In the genomic region with DNA sequence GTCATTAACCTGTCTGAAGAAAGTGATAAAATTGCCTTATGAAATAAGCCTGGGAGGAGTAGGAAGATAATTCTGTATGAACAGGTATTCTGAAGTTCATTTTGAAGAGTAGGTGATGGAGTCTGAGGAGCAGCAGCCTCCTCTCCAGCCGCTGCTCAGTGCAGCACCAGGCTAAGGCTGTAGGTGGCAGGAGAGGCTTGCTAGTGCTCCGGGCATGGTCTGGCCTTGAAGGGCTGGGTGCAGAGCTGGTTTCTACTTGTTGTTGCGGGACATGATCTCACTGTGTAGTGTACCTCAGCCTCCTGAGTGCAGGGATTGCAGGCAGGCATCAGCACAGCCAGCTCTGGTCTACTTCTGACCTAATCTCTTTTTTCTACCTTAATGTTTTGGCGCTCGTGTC, we compare ENCODE assay signal across 9 mouse cellular contexts. TPM values are rescaled to one million over a fixed set of nuclear protein-coding genes. Genes with fewer than 3 reads are reported as not detected.
DNase-seq lines count a peak whose midpoint lies in the region; ATAC-seq and TF ChIP-seq lines count a peak whose summit lies in the region.
"Had no signal": no experiment of that assay in that cellular context is flagged by ENCODE, and none has a peak within 500 bp of the region (broad histone marks: within the 10 kb centered on the region; RNA-seq: fewer than 3 reads in every experiment).

No protein-coding gene starts in this region.

- TF ChIP-seq CTCF in liver, adult 2 months (IDR thresholded peaks at IDR 0.05; ENCODE audit: low read depth, low read length): peak; percentile 89
- peak; percentile 87 for TF ChIP-seq CTCF in stomach, postnatal 0 days (IDR thresholded peaks at IDR 0.05; ENCODE audit: low read depth)

- no peak for TF ChIP-seq EP300 in stomach, postnatal 0 days (optimal IDR thresholded peaks at IDR 0.05)

- ATAC-seq in embryonic facial prominence, embryonic 14.5 days (ENCODE audit: low read depth): peak; percentile 92
- 0 out of 2 replicates have a peak, but pooled peaks have one; percentile 39 for ATAC-seq in heart, embryonic 11.5 days (replicated peaks; ENCODE audit: insufficient number of reproducible peaks, low FRiP score, low TSS enrichment)
- ATAC-seq in kidney, embryonic 15.5 days (replicated peaks; ENCODE audit: low FRiP score): peak; percentile 93
- 0 out of 2 replicates have a peak, but pooled peaks have one; percentile 68 for ATAC-seq in monocyte, adult 5-6 weeks (replicated peaks; ENCODE audit: insufficient number of reproducible peaks, low FRiP score, low TSS enrichment, poor library complexity, severe bottlenecking)
- ATAC-seq in stomach, postnatal 0 days (ENCODE audit: low FRiP score, low TSS enrichment): peak; percentile 96

- H3K9ac ChIP-seq in embryonic facial prominence, embryonic 14.5 days (ENCODE audit: low read depth, low read length): no peak overlapping the region
- H3K9ac ChIP-seq in heart, embryonic 11.5 days (ENCODE audit: low read depth, low read length): no peak overlapping the region
- H3K9ac ChIP-seq in kidney, embryonic 15.5 days: no peak overlapping the region
- no peak overlapping the region for H3K9ac ChIP-seq in liver, adult 2 months (ENCODE audit: low read depth, low read length)
- H3K9ac ChIP-seq in stomach, postnatal 0 days (ENCODE audit: low read length): no peak overlapping the region
- H3K9ac ChIP-seq: embryonic facial prominence, embryonic 12.5 days had no signal

- peaks cover 80% of the 10 kb centered on the region for H3K36me3 ChIP-seq in embryonic facial prominence, embryonic 14.5 days (ENCODE audit: control insufficient read depth, insufficient read depth, low read length)
- peaks cover 43% of the 10 kb centered on the region for H3K36me3 ChIP-seq in heart, embryonic 11.5 days (ENCODE audit: control insufficient read depth, insufficient read depth, low read length)
- peaks cover 72% of the 10 kb centered on the region for H3K36me3 ChIP-seq in kidney, embryonic 15.5 days
- H3K36me3 ChIP-seq in liver, adult 2 months (ENCODE audit: control insufficient read depth, insufficient read depth, low read length): peaks cover 39% of the 10 kb centered on the region
- peaks cover 15% of the 10 kb centered on the region; the same call in 1 of the 2 replicates for H3K36me3 ChIP-seq in stomach, postnatal 0 days (ENCODE audit: control insufficient read depth, insufficient read depth, low read length)

- no peaks in the 10 kb centered on the region for H3K4me1 ChIP-seq in embryonic facial prominence, embryonic 14.5 days (ENCODE audit: control insufficient read depth, insufficient read depth, low read length)
- no peaks in the 10 kb centered on the region for H3K4me1 ChIP-seq in heart, embryonic 11.5 days (ENCODE audit: control insufficient read depth, insufficient read depth, low read length)
- H3K4me1 ChIP-seq in kidney, embryonic 15.5 days: no peaks in the 10 kb centered on the region
- no peaks in the 10 kb centered on the region for H3K4me1 ChIP-seq in liver, adult 2 months (ENCODE audit: control insufficient read depth, insufficient read depth, low read length)
- H3K4me1 ChIP-seq in stomach, postnatal 0 days (replicated peaks; ENCODE audit: control insufficient read depth, insufficient read depth): no peaks in the 10 kb centered on the region
- H3K4me1 ChIP-seq: embryonic facial prominence, embryonic 12.5 days had no signal

- no peak overlapping the region for H3K4me3 ChIP-seq in embryonic facial prominence, embryonic 14.5 days (ENCODE audit: low read depth, low read length)
- H3K4me3 ChIP-seq in heart, embryonic 11.5 days (ENCODE audit: low read depth, low read length): no peak overlapping the region
- H3K4me3 ChIP-seq in kidney, embryonic 15.5 days (replicated peaks): no peak overlapping the region
- H3K4me3 ChIP-seq in liver, adult 2 months (ENCODE audit: insufficient read depth, low read depth, low read length): no peak overlapping the region
- H3K4me3 ChIP-seq in stomach, postnatal 0 days (ENCODE audit: low read depth, low read length): no peak overlapping the region
- H3K4me3 ChIP-seq: embryonic facial prominence, embryonic 12.5 days had no signal

- no peak overlapping the region for H3K4me2 ChIP-seq in embryonic facial prominence, embryonic 14.5 days (ENCODE audit: low read depth, low read length)
- H3K4me2 ChIP-seq in heart, embryonic 11.5 days: no peak overlapping the region
- no peak overlapping the region for H3K4me2 ChIP-seq in kidney, embryonic 15.5 days
- no peak overlapping the region for H3K4me2 ChIP-seq in stomach, postnatal 0 days (replicated peaks; ENCODE audit: low read depth)
- H3K4me2 ChIP-seq: embryonic facial prominence, embryonic 12.5 days had no signal

- H3K9me3 ChIP-seq in embryonic facial prominence, embryonic 14.5 days (ENCODE audit: control insufficient read depth, low read length): no peaks in the 10 kb centered on the region
- H3K9me3 ChIP-seq in heart, embryonic 11.5 days (replicated peaks; ENCODE audit: control insufficient read depth, low read length): no peaks in the 10 kb centered on the region
- no peaks in the 10 kb centered on the region for H3K9me3 ChIP-seq in kidney, embryonic 15.5 days (replicated peaks)
- H3K9me3 ChIP-seq in stomach, postnatal 0 days (ENCODE audit: control insufficient read depth, low read length): no peaks in the 10 kb centered on the region
- H3K9me3 ChIP-seq: embryonic facial prominence, embryonic 12.5 days had no signal

- no peaks in the 10 kb centered on the region for H3K27me3 ChIP-seq in embryonic facial prominence, embryonic 14.5 days (replicated peaks; ENCODE audit: control insufficient read depth, insufficient read depth, low read length)
- H3K27me3 ChIP-seq in heart, embryonic 11.5 days (ENCODE audit: control insufficient read depth, insufficient read depth, low read length): no peaks in the 10 kb centered on the region
- no peaks in the 10 kb centered on the region for H3K27me3 ChIP-seq in kidney, embryonic 15.5 days
- H3K27me3 ChIP-seq in liver, adult 2 months (ENCODE audit: control insufficient read depth, insufficient read depth, low read length): no peaks in the 10 kb centered on the region
- no peaks in the 10 kb centered on the region for H3K27me3 ChIP-seq in stomach, postnatal 0 days (ENCODE audit: control insufficient read depth, insufficient read depth, low read length)
- H3K27me3 ChIP-seq: embryonic facial prominence, embryonic 12.5 days had no signal

- no peaks in the 10 kb centered on the region for H3K79me2 ChIP-seq in liver, adult 2 months (ENCODE audit: control insufficient read depth, insufficient read depth, low read length)

- H3K27ac ChIP-seq in embryonic facial prominence, embryonic 14.5 days (replicated peaks; ENCODE audit: low read depth, low read length): no peak overlapping the region
- H3K27ac ChIP-seq in heart, embryonic 11.5 days (ENCODE audit: low read depth, low read length): no peak overlapping the region
- H3K27ac ChIP-seq in kidney, embryonic 15.5 days: no peak overlapping the region
- H3K27ac ChIP-seq in liver, adult 2 months (replicated peaks; ENCODE audit: insufficient read depth, low read depth, low read length): no peak overlapping the region
- H3K27ac ChIP-seq in stomach, postnatal 0 days (replicated peaks): no peak overlapping the region
- H3K27ac ChIP-seq: embryonic facial prominence, embryonic 12.5 days had no signal

- WGBS in embryonic facial prominence, embryonic 14.5 days: 74% methylated on average over 5 of the region's 5 CpGs
- WGBS in heart, embryonic 11.5 days (ENCODE audit: insufficient replicate concordance): 55% methylated on average over 5 of the region's 5 CpGs
- WGBS in kidney, embryonic 15.5 days: 69% methylated on average over 5 of the region's 5 CpGs
- 65% methylated on average over 5 of the region's 5 CpGs for WGBS in liver, adult 2 months
- WGBS in stomach, postnatal 0 days: 57% methylated on average over 5 of the region's 5 CpGs

- DNase-seq in 416B (ENCODE audit: low read depth): peak; percentile 62
- peak; percentile 46 for DNase-seq in T-cell, adult 2 months (ENCODE audit: low spot score)
- DNase-seq in embryonic facial prominence, embryonic 14.5 days (ENCODE audit: low spot score): peak; percentile 54
- DNase-seq in liver, adult 2 months (ENCODE audit: extremely low read depth, low read depth, low spot score): no peak
- DNase-seq in stomach, postnatal 0 days (ENCODE audit: low spot score): peak; percentile 71

- TF ChIP-seq POLR2A in liver, adult 2 months (IDR thresholded peaks at IDR 0.05; ENCODE audit: extremely low read depth, insufficient read depth, low read length): no peak

RNA-seq across cellular contexts. Expression of a gene that starts 18.7 kb away (rescaled TPM):
- polyA plus RNA-seq in embryonic facial prominence, embryonic 14.5 days (2014; fragmentation: Nextera tagmentation; extraction: Ambion mirVana): 19.3 and 23.3 TPM in 2 replicates
- 15.9 and 18.6 TPM in 2 replicates for polyA plus RNA-seq in heart, embryonic 11.5 days (2014; fragmentation: Nextera tagmentation; extraction: Ambion mirVana)
- 28.2 and 28.7 TPM in 2 replicates for polyA plus RNA-seq in kidney, embryonic 15.5 days (2015; fragmentation: Nextera tagmentation; extraction: Ambion mirVana)
- total RNA-seq in liver, adult 2 months (2014; rRNA removed): 1.3 and 1.8 TPM in 2 replicates
- polyA plus RNA-seq in liver, adult 2 months (2012; rRNA removed): 1.8 and 2.3 TPM in 2 replicates
- total RNA-seq in monocyte, adult 5-6 weeks (2017): 8.7 to 10.5 TPM (median 9.5 TPM) in 3 replicates
- polyA plus RNA-seq in stomach, postnatal 0 days (2015; fragmentation: Nextera tagmentation; extraction: Ambion mirVana): 7.3 and 8.2 TPM in 2 replicates

RNA-seq across cellular contexts. Expression of a gene that starts 37.8 kb away (rescaled TPM):
- polyA plus RNA-seq in embryonic facial prominence, embryonic 14.5 days (2014; fragmentation: Nextera tagmentation; extraction: Ambion mirVana): 2.7 and 3.9 TPM in 2 replicates
- polyA plus RNA-seq in heart, embryonic 11.5 days (2014; fragmentation: Nextera tagmentation; extraction: Ambion mirVana): 0.17 and 0.44 TPM in 2 replicates
- 2.6 and 2.7 TPM in 2 replicates for polyA plus RNA-seq in kidney, embryonic 15.5 days (2015; fragmentation: Nextera tagmentation; extraction: Ambion mirVana)
- not detected in 2 replicates for total RNA-seq in liver, adult 2 months (2014; rRNA removed)
- not detected in 2 replicates for polyA plus RNA-seq in liver, adult 2 months (2012; rRNA removed)
- total RNA-seq in monocyte, adult 5-6 weeks (2017): not detected in 3 replicates
- polyA plus RNA-seq in stomach, postnatal 0 days (2015; fragmentation: Nextera tagmentation; extraction: Ambion mirVana): 14.6 and 16.3 TPM in 2 replicates

Comparison
In these comparisons a context has a peak if more than half of its experiments do, and no peak if none do; other contexts are left out.
1. ATAC-seq: peak in every context shown above with its lines; median percentile 96 in stomach, postnatal 0 days; 93 in kidney, embryonic 15.5 days; 92 in embryonic facial prominence, embryonic 14.5 days; 68 in monocyte, adult 5-6 weeks; 39 in heart, embryonic 11.5 days.